Comparison of ENCODE assay signal across 17 mouse cellular contexts in genomic region chr16:97759681-97760080, GRCm38 (mm10). TPM values are rescaled to one million over a fixed set of nuclear protein-coding genes. Genes with fewer than 3 reads are reported as not detected.
DNase-seq lines count a peak whose midpoint lies in the region; ATAC-seq and TF ChIP-seq lines count a peak whose summit lies in the region.
"Had no signal": no experiment of that assay in that cellular context is flagged by ENCODE, and none has a peak within 500 bp of the region (broad histone marks: within the 10 kb centered on the region; RNA-seq: fewer than 3 reads in every experiment).

No protein-coding gene starts in this region.

- intact Hi-C loops in left cerebral cortex, postnatal 36 days (cut with DNase I): loop anchor here (10.0 kb wide), 1 partner anchor 435 kb away; no protein-coding TSS in a partner anchor

- no peak for ATAC-seq in heart, embryonic 12.5 days (ENCODE audit: insufficient number of reproducible peaks, low FRiP score)
- ATAC-seq in lung, embryonic 14.5 days (ENCODE audit: insufficient read depth): no peak
- ATAC-seq in stomach, embryonic 16.5 days (ENCODE audit: insufficient read depth, low FRiP score): no peak
- ATAC-seq: forebrain, embryonic 15.5 days had no signal

- peak overlapping the region; percentile 73 for H3K27ac ChIP-seq in heart, embryonic 12.5 days (ENCODE audit: poor library complexity, severe bottlenecking)
- H3K27ac ChIP-seq in lung, embryonic 14.5 days (ENCODE audit: low read depth): no peak overlapping the region
- peak overlapping the region; percentile 66 for H3K27ac ChIP-seq in stomach, embryonic 16.5 days (ENCODE audit: low read length)
- H3K27ac ChIP-seq: forebrain, embryonic 15.5 days; hindbrain, embryonic 10.5 days; liver, embryonic 13.5 days; neural tube, embryonic 15.5 days had no signal

- no peak for DNase-seq in heart, adult 9 months (ENCODE audit: low spot score in 2 of 2)
- DNase-seq in lung, embryonic 14.5 days: no peak
- DNase-seq in lung, postnatal 14 days: no peak
- DNase-seq in forelimb bud, embryonic 11.5 days (ENCODE audit: low read depth, low spot score): peak; percentile 16
- DNase-seq in left cerebral cortex, postnatal 36 days (ENCODE audit: low spot score in 2 of 2): no peak
- DNase-seq: cerebellum, adult 18-20 months; kidney, postnatal 14 days; layer of hippocampus, adult 9-11 months; liver, embryonic 13.5 days; spleen, adult 18-20 months had no signal

- TF ChIP-seq CTCF in lung, embryonic 14.5 days (IDR thresholded peaks at IDR 0.05; ENCODE audit: low read depth): no peak

- H3K36me3 ChIP-seq in heart, embryonic 12.5 days: no peaks in the 10 kb centered on the region
- no peaks in the 10 kb centered on the region for H3K36me3 ChIP-seq in lung, embryonic 14.5 days (ENCODE audit: insufficient read depth)
- no peaks in the 10 kb centered on the region for H3K36me3 ChIP-seq in stomach, embryonic 16.5 days (ENCODE audit: control insufficient read depth, insufficient read depth, low read length)
- H3K36me3 ChIP-seq: forebrain, embryonic 15.5 days; hindbrain, embryonic 10.5 days; liver, embryonic 13.5 days; neural tube, embryonic 15.5 days had no signal

- H3K4me1 ChIP-seq in heart, embryonic 12.5 days (replicated peaks): peaks cover 24% of the 10 kb centered on the region
- H3K4me1 ChIP-seq in lung, embryonic 14.5 days (ENCODE audit: insufficient read depth): peaks cover 3% of the 10 kb centered on the region; the same call in 1 of the 2 replicates
- 0 out of 2 replicates have a peak, but pooled peaks cover 12% of the 10 kb centered on the region for H3K4me1 ChIP-seq in stomach, embryonic 16.5 days (ENCODE audit: control insufficient read depth, insufficient read depth, low read length)

- H3K27me3 ChIP-seq in heart, embryonic 12.5 days (replicated peaks): peaks cover 17% of the 10 kb centered on the region
- peaks cover 37% of the 10 kb centered on the region for H3K27me3 ChIP-seq in lung, embryonic 14.5 days (ENCODE audit: insufficient read depth, low read length)
- H3K27me3 ChIP-seq in stomach, embryonic 16.5 days (ENCODE audit: control insufficient read depth, insufficient read depth, low read length): peaks cover 25% of the 10 kb centered on the region

- 33% methylated on average over 3 of the region's 3 CpGs for WGBS in heart, embryonic 12.5 days
- 31% methylated on average over 3 of the region's 3 CpGs for WGBS in lung, embryonic 14.5 days
- 44% methylated on average over 3 of the region's 3 CpGs for WGBS in stomach, embryonic 16.5 days

- no peaks in the 10 kb centered on the region for H3K9me3 ChIP-seq in heart, embryonic 12.5 days (replicated peaks)
- H3K9me3 ChIP-seq in lung, embryonic 14.5 days (ENCODE audit: low read depth, low read length): no peaks in the 10 kb centered on the region
- no peaks in the 10 kb centered on the region for H3K9me3 ChIP-seq in stomach, embryonic 16.5 days (replicated peaks; ENCODE audit: control insufficient read depth, low read length)
- H3K9me3 ChIP-seq: forebrain, embryonic 15.5 days; hindbrain, embryonic 10.5 days; liver, embryonic 13.5 days; neural tube, embryonic 15.5 days had no signal

- no peak overlapping the region for H3K9ac ChIP-seq in heart, embryonic 12.5 days
- H3K9ac ChIP-seq in lung, embryonic 14.5 days: no peak overlapping the region; the same call in 1 of the 2 replicates
- H3K9ac ChIP-seq in stomach, embryonic 16.5 days (ENCODE audit: low read length): no peak overlapping the region
- H3K9ac ChIP-seq: forebrain, embryonic 15.5 days; liver, embryonic 13.5 days; neural tube, embryonic 15.5 days had no signal

- H3K4me2 ChIP-seq in heart, embryonic 12.5 days: peak overlapping the region; percentile 22
- H3K4me2 ChIP-seq in lung, embryonic 14.5 days: peak overlapping the region; percentile 12; the same call in 1 of the 2 replicates
- H3K4me2 ChIP-seq in stomach, embryonic 16.5 days (ENCODE audit: low read depth, low read length): peak overlapping the region; percentile 30
- H3K4me2 ChIP-seq: forebrain, embryonic 15.5 days; liver, embryonic 13.5 days; neural tube, embryonic 15.5 days had no signal

- H3K4me3 ChIP-seq in heart, embryonic 12.5 days: no peak overlapping the region
- H3K4me3 ChIP-seq in lung, embryonic 14.5 days (ENCODE audit: low read depth, low read length): no peak overlapping the region
- H3K4me3 ChIP-seq in stomach, embryonic 16.5 days (replicated peaks; ENCODE audit: low read length): no peak overlapping the region
- H3K4me3 ChIP-seq: forebrain, embryonic 15.5 days; hindbrain, embryonic 10.5 days; liver, embryonic 13.5 days; neural tube, embryonic 15.5 days had no signal

RNA-seq across cellular contexts. Expression of gene Ripk4, which starts 3.9 kb away (rescaled TPM):
- 2.3 and 2.7 TPM in 2 replicates for polyA plus RNA-seq in heart, embryonic 12.5 days (2016; fragmentation: Nextera tagmentation; extraction: Ambion mirVana)
- polyA plus RNA-seq in lung, embryonic 14.5 days (2014; fragmentation: Nextera tagmentation; extraction: Ambion mirVana): 11.6 and 12.9 TPM in 2 replicates
- 31.2 and 42.7 TPM in 2 replicates for polyA plus RNA-seq in stomach, embryonic 16.5 days (2015; fragmentation: Nextera tagmentation; extraction: Ambion mirVana)
- total RNA-seq in left cerebral cortex, postnatal 36 days (2021): under 1 TPM; 0.27 to 0.52 TPM
- total RNA-seq: gastrocnemius, adult 18-20 months had no signal
- polyA plus RNA-seq: C2C12 had no signal
